Mouse (Mus musculus) MEL (cell line): ENCODE data around the gene Naa40. TPM values are rescaled to one million over a fixed set of nuclear protein-coding genes. Genes with fewer than 3 reads are reported as not detected.

ENCODE experiments used
- DNase-seq: peaks from one replicate; pipeline ENCODE4 v3.0.0; 2011; ENCODE audit warnings: low read depth, low spot score
- H3K27ac ChIP-seq: 2 replicates; pipeline ENCODE4 v1.5.1; 2012; ENCODE audit warnings: low read depth, mild to moderate bottlenecking, control low read depth, low read length, moderate library complexity; ENCODE audit not compliant: control insufficient read depth
- H3K27me3 ChIP-seq, 2 experiments: fragments of 150-350 bp in 1 of 2; sonication (generic) in 1 of 2; 2 replicates each; pipeline ENCODE4 v1.6.1; 2012; ENCODE audit warnings: low read length in 2 of 2, mild to moderate bottlenecking in 2 of 2, improper control_type of control experiment in 1 of 2, moderate library complexity in 1 of 2; ENCODE audit not compliant: insufficient read depth in 2 of 2, control insufficient read depth in 1 of 2
- H3K36me3 ChIP-seq, 2 experiments: 2 replicates each; pipeline ENCODE4 v1.6.1; 2012 to 2014; ENCODE audit warnings: low read length in 2 of 2, improper control_type of control experiment in 1 of 2, inconsistent platforms in 1 of 2, mild to moderate bottlenecking in 1 of 2; ENCODE audit not compliant: insufficient read depth in 2 of 2, control insufficient read depth in 1 of 2
- H3K4me1 ChIP-seq, 2 experiments: fragments of 150-350 bp in 1 of 2; sonication (generic) in 1 of 2; 2 replicates each; pipeline ENCODE4 v1.6.1; 2012; ENCODE audit warnings: low read length in 2 of 2, improper control_type of control experiment in 1 of 2, mild to moderate bottlenecking in 1 of 2; ENCODE audit not compliant: insufficient read depth in 2 of 2, control insufficient read depth in 1 of 2
- H3K4me3 ChIP-seq, 2 experiments: fragments of 150-350 bp in 1 of 2; sonication (generic) in 1 of 2; 2 replicates each; pipeline ENCODE4 v1.5.1; 2012; ENCODE audit warnings: low read depth in 2 of 2, low read length in 2 of 2, mild to moderate bottlenecking in 2 of 2, moderate library complexity in 2 of 2, control low read depth in 1 of 2, improper control_type of control experiment in 1 of 2; ENCODE audit not compliant: control insufficient read depth in 1 of 2, insufficient read depth in 1 of 2
- H3K79me2 ChIP-seq: 2 replicates; pipeline ENCODE4 v1.6.1; 2012; ENCODE audit warnings: mild to moderate bottlenecking, low read length, moderate library complexity; ENCODE audit not compliant: control insufficient read depth, poor library complexity, insufficient read depth
- H3K9ac ChIP-seq: 2 replicates; pipeline ENCODE4 v1.6.1; 2012; ENCODE audit warnings: low read depth, mild to moderate bottlenecking, control low read depth, low read length, moderate library complexity; ENCODE audit not compliant: control insufficient read depth, poor library complexity, severe bottlenecking
- H3K9me3 ChIP-seq: fragments of 150-350 bp; sonication (generic); replicated peaks from 2 replicates; pipeline ENCODE4 v1.6.1; 2012; ENCODE audit warnings: mild to moderate bottlenecking, low read length, improper control_type of control experiment, moderate library complexity; ENCODE audit not compliant: insufficient read depth
- BHLHE40 ChIP-seq: IDR thresholded peaks from 2 replicates; pipeline ENCODE4 v1.6.1; 2012; ENCODE audit warnings: low read depth, mild to moderate bottlenecking, inconsistent platforms, low read length, improper control_type of control experiment, borderline replicate concordance
- CHD2 ChIP-seq: IDR thresholded peaks from 2 replicates; pipeline ENCODE4 v1.6.1; 2011; ENCODE audit warnings: low read length, improper control_type of control experiment
- ELF1 ChIP-seq: IDR thresholded peaks from 2 replicates; pipeline ENCODE4 v1.6.1; 2014; ENCODE audit warnings: low read depth, mild to moderate bottlenecking, inconsistent platforms, low read length, improper control_type of control experiment, moderate library complexity
- ETS1 ChIP-seq: IDR thresholded peaks from 2 replicates; pipeline ENCODE4 v1.6.1; 2012; ENCODE audit warnings: low read depth, mild to moderate bottlenecking, inconsistent platforms, low read length, improper control_type of control experiment, moderate library complexity
- GATA1 ChIP-seq: IDR thresholded peaks from 2 replicates; pipeline ENCODE4 v1.6.1; 2011; ENCODE audit warnings: low read depth, low read length, improper control_type of control experiment
- MAFK ChIP-seq: IDR thresholded peaks from 2 replicates; pipeline ENCODE4 v1.6.1; 2011; ENCODE audit warnings: low read depth, mild to moderate bottlenecking, low read length, improper control_type of control experiment, borderline replicate concordance
- MAX ChIP-seq: IDR thresholded peaks from 2 replicates; pipeline ENCODE4 v1.6.1; 2011; ENCODE audit warnings: low read length, improper control_type of control experiment
- MAZ ChIP-seq: IDR thresholded peaks from 2 replicates; pipeline ENCODE4 v1.6.1; 2012; ENCODE audit warnings: low read depth, mild to moderate bottlenecking, inconsistent platforms, low read length, improper control_type of control experiment
- MXI1 ChIP-seq: IDR thresholded peaks from 2 replicates; pipeline ENCODE4 v1.6.1; 2011; ENCODE audit warnings: mild to moderate bottlenecking, low read depth, low read length, improper control_type of control experiment
- MYC ChIP-seq: IDR thresholded peaks from 2 replicates; pipeline ENCODE4 v1.6.1; 2011; ENCODE audit warnings: low read depth, mild to moderate bottlenecking, low read length, improper control_type of control experiment, moderate library complexity
- POLR2AphosphoS5 ChIP-seq: IDR thresholded peaks from 2 replicates; pipeline ENCODE4 v1.6.1; 2012; ENCODE audit warnings: low read depth, borderline replicate concordance, mild to moderate bottlenecking, inconsistent platforms, low read length, moderate library complexity, mixed read lengths
- RAD21 ChIP-seq: IDR thresholded peaks from 2 replicates; pipeline ENCODE4 v1.6.1; 2011; ENCODE audit warnings: mild to moderate bottlenecking, low read depth, low read length, improper control_type of control experiment
- RCOR1 ChIP-seq: IDR thresholded peaks from 2 replicates; pipeline ENCODE4 v1.6.1; 2012; ENCODE audit warnings: low read depth, mild to moderate bottlenecking, inconsistent platforms, low read length, improper control_type of control experiment
- SIN3A ChIP-seq: IDR thresholded peaks from 2 replicates; pipeline ENCODE4 v1.6.1; 2012; ENCODE audit warnings: low read length, improper control_type of control experiment, inconsistent platforms
- TBP ChIP-seq: IDR thresholded peaks from 2 replicates; pipeline ENCODE4 v1.8.0; 2011; ENCODE audit warnings: low read depth, low read length, improper control_type of control experiment
- UBTF ChIP-seq: IDR thresholded peaks from 2 replicates; pipeline ENCODE4 v1.6.1; 2012; ENCODE audit warnings: low read depth, mild to moderate bottlenecking, inconsistent platforms, low read length, improper control_type of control experiment, moderate library complexity, borderline replicate concordance; ENCODE audit not compliant: insufficient read depth
- USF1 ChIP-seq: IDR thresholded peaks from 2 replicates; pipeline ENCODE4 v1.6.1; 2014; ENCODE audit warnings: low read depth, mild to moderate bottlenecking, inconsistent platforms, low read length, improper control_type of control experiment, moderate library complexity
- polyA plus RNA-seq, 2 experiments: library from polyadenylated mRNA; stranded (reverse) in 1 of 2; unstranded in 1 of 2; fragments of >175 nt in 1 of 2; fragments of >200 nt in 1 of 2; gene quantifications; 2 replicates each; pipeline versions ENCODE4 v1.2.1 to v1.2.4; 2012; ENCODE audit warnings: low replicate concordance in 2 of 2, low read depth in 1 of 2; ENCODE audit not compliant: insufficient read length in 2 of 2, insufficient read depth in 1 of 2, missing spikeins in 1 of 2
- total RNA-seq: library from RNA; depleted of rRNA; stranded (reverse); fragments of 300-350 nt; gene quantifications from 2 replicates; pipeline ENCODE4 v1.2.3, GENCODE M21; 2012

Gene Naa40
- total and polyA plus RNA-seq, 3 experiments: 46.8 to 75.7 TPM; not detected in 1

DNA sequence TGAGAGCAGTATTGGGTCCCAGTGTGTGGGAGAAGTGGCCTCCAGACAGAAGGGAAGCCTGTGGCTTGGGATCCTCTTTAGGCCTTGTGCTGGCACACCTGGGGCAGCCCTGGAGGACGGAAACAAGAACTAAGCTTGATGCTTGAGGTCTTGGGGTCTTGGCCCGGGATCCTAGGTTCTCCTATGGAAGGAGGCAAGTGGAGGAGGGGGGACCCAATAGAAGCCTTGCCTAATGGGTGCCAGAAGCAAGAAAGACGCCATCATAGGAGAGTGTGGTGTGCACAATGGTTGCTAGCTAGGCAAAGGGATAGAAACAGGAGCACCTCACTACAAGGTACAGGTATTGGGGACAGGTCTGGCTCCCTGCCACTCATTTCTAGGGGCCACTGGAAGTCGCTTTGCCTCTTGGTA is 25.4 kb upstream of the Naa40 start:
- H3K27me3 ChIP-seq: no peaks in the 10 kb centered on the region
- H3K4me3 ChIP-seq: peak overlapping the region; percentile 59 to 92
- no peaks in the 10 kb centered on the region for H3K9me3 ChIP-seq
- peaks cover 5% of the 10 kb centered on the region for H3K79me2 ChIP-seq
- peak overlapping the region; percentile 44 for H3K27ac ChIP-seq
- peaks cover 0 to 29% of the 10 kb centered on the region in 2 experiments; a peak in 3 of 4 replicates for H3K4me1 ChIP-seq
- no peak for TF ChIP-seq POLR2AphosphoS5
- no peak for TF ChIP-seq BHLHE40
- peak; percentile 14; the same call in 1 of the 2 replicates for TF ChIP-seq MXI1
- no peak for TF ChIP-seq CHD2
- TF ChIP-seq TBP: no peak
- no peak for TF ChIP-seq RCOR1
- TF ChIP-seq MAZ: peak; percentile 55
- TF ChIP-seq ELF1: no peak
- TF ChIP-seq SIN3A: no peak
- TF ChIP-seq RAD21: no peak
- H3K36me3 ChIP-seq: peaks cover 0 to 4% of the 10 kb centered on the region in 2 experiments; a peak in 1 of 4 replicates
- DNase-seq: peak; percentile 61
- H3K9ac ChIP-seq: peak overlapping the region; percentile 71

DNA sequence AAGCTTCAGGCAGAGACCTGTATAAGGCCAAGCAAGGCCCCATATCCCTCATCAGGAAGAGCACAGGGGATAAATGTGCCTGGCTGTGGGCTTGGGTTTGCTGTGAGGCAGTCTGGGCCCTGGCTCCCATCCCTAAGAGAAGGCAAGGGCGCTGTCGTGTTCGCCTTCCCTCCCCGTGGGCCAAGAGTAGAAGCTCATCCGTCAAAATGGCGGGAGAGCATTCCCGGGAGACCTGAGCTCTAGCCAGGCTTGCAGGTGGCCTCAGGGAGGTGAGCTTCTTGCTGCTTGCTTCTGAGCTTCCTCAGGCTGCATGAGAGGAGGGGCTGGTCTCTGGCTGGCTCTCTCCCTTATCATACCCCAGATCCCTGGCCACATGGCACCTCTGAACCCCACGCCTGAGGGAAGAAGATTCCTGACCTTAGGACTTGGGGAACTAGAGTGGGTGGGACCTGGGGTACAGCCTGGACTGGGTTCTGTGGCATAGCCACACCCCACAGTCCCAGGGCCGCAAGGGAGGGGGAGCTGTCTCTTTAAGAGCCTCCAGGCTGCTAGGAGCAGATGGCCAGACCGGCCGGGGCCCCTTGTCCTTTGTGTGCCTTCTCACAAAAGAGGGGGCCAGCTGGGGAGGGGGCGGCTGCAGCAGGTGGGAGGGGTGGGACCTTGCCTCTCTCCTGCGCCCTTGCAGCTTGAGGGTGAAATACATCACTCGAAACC is 24.7 kb upstream of the Naa40 start:
- DNase-seq: peak; percentile 66
- TF ChIP-seq GATA1: 0 out of 2 replicates have a peak, but pooled peaks have one; percentile 18
- peak; percentile 79 for TF ChIP-seq MAX
- peak; percentile 84 for TF ChIP-seq USF1
- peak; percentile 74; the same call in 1 of the 2 replicates for TF ChIP-seq MYC
- no peak for TF ChIP-seq MAFK
- TF ChIP-seq RCOR1: 0 out of 2 replicates have a peak, but pooled peaks have one; percentile 20
- TF ChIP-seq MXI1: peak; percentile 72
- no peak for TF ChIP-seq TBP
- TF ChIP-seq ETS1: peak; percentile 22; the same call in 1 of the 2 replicates
- peak; percentile 38; the same call in 1 of the 2 replicates for TF ChIP-seq SIN3A
- TF ChIP-seq UBTF: no peak
- TF ChIP-seq, all 39 proteins: peak for 8
- H3K79me2 ChIP-seq: peaks cover 5% of the 10 kb centered on the region
- H3K9me3 ChIP-seq: no peaks in the 10 kb centered on the region
- H3K4me3 ChIP-seq: peak overlapping the region; percentile 2 to 40; a peak in 2 of 4 replicates
- H3K9ac ChIP-seq: peak overlapping the region; percentile 71
- no peaks in the 10 kb centered on the region for H3K27me3 ChIP-seq
- H3K36me3 ChIP-seq: peaks cover 0 to 4% of the 10 kb centered on the region in 2 experiments; a peak in 1 of 4 replicates
- H3K4me1 ChIP-seq: peaks cover 0 to 29% of the 10 kb centered on the region in 2 experiments; a peak in 3 of 4 replicates
- peak overlapping the region; percentile 44 for H3K27ac ChIP-seq
